Mouse (Mus musculus): ENCODE measurements around the gene Dusp22. TPM values are rescaled to one million over a fixed set of nuclear protein-coding genes. Genes with fewer than 3 reads are reported as not detected.

The Dusp22 gene
- total RNA-seq (2021), result 10 to 100 TPM; 34.9 to 37.6 TPM
- long read RNA-seq, experiment 1, transcript Dusp22-201 (8 exons, 1,161 nt), result minor isoform, 15 of 48 reads
- long read RNA-seq, experiment 1, transcript Dusp22-202 (7 exons, 3,015 nt), result major isoform, 25 of 48 reads
- long read RNA-seq, experiment 1, partial matches to known transcripts, result 6 of 48 reads
- long read RNA-seq, experiment 1, other reads (novel, unspliced or antisense), result 2 of 48 reads
- long read RNA-seq, experiment 2, transcript Dusp22-202 (7 exons, 3,015 nt), result major isoform, 22 of 47 reads
- long read RNA-seq, experiment 2, transcript Dusp22-201 (8 exons, 1,161 nt), result minor isoform, 12 of 47 reads
- long read RNA-seq, experiment 2, partial matches to known transcripts, result 6 of 47 reads
- long read RNA-seq, experiment 2, other reads (novel, unspliced or antisense), result 7 of 47 reads

DNA sequence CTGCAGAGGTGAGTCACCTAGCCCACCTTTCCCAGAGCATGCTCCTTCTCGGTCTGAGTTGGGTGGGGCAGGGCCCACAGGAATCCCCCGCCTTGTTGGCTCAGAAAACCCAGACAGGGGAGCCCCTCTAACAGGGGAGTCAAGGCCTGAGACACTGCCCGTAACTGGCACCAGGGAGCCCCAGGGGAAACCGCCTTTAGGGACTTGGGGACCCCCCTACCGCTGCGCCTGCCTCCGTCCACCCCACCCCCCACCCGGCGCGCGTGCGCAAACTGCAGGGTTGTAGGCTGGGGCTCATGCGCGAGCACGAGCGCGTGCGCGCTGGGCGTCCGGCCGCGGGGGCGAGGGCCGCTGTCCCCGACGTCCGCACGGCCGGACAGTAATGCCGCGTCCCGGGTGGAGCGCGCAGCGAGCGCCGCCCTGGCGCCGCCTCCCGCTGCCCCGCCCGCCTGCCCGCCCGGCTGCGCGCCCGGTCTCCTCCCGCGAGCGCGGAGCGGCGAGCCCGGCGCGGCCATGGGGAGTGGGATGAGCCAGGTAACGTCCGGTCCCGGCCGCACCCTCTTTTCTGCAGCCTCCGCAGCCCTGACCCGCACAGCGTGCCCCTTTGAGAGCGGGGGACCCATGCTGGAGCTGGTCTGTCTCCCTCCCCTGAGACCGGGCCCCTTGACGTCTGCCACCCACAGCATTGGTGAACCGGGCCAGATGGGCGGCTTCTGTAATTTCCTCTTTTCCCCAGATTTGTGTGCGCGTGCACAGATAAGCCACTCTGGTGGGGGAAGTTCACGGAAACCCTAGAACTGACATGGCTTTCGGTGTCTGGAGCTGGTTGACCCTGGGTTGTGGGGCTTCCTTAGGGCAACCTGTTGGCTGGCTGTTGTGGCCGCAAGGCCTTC lies at the start of gene Dusp22:
Dusp22 (plus strand) TSS at position 387 of the 893 bp plus-strand sequence.
- intact Hi-C loops (cut with DNase I; ENCODE audit: low total_unique reads), result no loop called here

DNA sequence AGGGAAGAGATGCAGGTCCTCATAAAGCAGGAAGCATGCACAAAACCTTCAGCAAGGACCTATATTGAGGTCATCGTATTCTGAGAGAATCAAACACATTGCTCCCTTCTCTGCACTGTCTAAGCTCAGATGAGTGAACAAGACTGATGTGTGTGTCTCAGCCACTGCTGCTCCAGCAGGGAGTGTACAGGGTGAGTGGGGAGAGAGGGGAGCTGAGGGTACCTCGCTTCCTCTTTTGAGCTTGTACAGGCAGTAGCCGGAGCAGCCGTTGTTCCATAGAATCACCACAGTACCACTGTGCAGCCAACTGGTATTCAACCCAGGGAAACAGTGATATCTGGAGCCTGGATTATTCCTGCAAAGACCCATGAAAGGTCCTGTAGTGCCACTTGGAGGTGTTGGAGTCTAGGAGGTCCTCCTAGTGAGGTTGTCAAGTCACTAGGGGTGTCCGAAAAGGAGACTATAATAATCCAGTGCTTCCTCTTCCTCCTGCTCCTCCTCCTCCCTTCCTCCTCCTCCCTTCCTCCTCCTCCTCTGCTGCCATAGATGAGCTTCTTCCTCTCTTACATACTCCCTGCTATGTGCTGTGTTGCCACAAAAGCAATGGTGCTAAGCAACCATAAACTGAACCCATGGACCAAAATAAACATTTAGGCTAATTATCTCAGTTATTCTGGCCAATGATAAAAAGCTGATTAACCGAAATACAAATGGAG lies 47.6 kb upstream of the Dusp22 start:
- no peak for DNase-seq
- intact Hi-C loops (cut with DNase I; ENCODE audit: low total_unique reads), result no loop called here

More for the DNA sequence above, at the start of gene Dusp22:
- DNase-seq, result peak; percentile 92

DNA sequence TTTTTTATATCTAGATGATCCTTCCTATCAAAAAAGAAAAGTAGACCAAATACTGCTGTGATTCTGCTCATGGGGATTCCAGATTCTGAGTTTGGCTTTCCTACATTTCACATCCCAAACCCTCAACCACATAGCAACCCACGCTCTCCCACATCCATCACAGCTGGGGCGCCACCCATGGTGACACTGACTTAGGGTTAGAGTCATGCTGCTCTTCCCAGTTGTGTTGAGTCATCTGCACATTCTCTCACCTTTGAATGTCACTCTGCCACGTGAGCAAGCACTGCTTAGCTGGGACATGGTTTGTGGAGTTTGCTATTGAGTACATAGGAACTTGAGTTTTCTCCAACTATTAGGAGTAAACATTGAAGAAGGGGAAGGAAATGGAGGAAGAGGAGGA lies 40.1 kb upstream of the Dusp22 start:
- intact Hi-C loops (cut with DNase I; ENCODE audit: low total_unique reads), result no loop called here
- DNase-seq, result no peak

DNA sequence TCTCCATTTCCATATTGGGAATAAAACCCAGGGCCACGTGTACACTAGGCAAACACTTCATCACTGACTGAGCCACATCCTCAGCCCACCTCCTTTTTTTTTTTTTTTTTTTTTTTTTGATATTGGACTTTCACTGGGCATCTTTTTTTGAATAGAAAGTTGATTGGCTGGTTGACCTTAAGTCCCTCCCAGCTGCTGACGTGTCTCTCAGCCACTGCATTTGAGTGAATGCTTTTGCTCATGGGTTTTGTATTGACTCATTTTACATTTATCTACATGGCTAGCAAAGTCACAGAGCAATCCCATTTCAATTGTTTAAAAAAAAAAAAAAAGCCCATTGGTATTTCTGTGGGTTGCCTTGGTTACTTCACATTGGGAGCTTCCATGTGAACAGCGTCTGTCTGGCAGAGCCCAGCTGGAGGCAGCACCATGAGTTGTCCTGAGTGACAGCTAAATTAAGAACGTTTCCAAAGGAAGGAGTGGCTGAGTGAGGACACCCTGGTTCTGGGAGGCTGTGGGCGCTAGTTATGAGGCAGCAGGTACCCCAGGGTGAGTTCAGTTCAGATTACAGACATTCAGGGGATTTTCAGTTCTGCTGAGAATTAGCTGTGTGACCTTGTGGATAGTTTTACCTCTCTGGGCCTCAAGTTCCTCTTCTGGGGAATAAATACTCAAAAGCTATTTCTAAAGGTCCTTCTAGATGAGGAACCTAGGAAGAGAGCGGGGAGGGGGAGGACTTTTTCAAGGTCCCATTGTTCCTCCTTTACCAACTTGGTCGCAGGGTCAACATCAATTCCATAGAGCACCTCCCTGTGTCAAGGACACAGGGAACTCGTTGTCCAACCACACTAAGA lies 31.4 kb upstream of the Dusp22 start:
- DNase-seq, result no peak
- intact Hi-C loops (cut with DNase I; ENCODE audit: low total_unique reads), result no loop called here

DNA sequence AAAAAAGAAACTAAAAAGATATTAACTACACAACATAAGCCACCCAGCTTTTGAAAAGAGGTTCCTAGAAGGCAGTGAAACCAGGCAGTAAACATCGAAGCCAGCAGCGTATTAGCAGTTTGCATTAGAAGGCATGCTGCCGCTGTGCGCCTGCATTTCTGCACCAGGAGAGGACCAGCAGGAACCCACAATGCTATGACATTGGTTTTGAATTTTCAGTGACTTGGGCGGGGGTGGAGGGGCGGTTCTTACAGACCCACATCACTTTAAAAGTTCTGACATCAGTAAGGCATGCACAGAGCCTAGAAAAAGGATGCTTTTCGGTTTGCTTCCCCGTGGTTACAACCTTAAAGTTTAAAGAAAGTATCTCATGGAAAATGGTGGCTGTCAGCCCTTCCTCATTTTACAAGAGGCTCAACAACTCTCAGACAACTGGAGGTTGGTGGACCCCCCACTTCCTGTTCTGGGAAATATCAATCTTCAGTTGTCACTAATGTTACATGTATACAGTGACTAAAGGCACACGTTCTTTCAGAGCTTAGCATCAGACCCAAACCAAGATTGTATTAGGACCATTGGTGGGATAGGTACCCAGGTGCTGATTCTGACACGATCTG lies 29.9 kb upstream of the Dusp22 start:
- DNase-seq, result no peak

DNA sequence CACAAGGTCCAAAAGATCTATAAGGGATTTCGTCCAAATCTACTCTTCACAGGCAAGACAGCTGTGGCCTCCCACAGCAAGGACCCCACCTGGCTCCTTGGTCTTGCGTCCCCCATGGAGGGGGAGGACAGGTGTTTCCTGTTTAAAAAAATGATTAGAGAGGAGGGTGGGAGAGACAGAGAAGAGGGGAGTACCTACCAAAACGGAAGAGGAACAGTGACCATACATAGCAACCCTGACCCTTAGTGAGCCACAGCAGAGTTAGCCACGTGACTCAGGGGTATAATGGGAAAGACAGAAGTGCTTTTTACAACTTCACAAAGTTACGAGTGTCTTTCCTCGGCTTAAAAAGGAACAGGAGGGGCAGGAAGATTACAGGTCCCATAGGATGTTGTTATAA lies 26.8 kb upstream of the Dusp22 start:
- DNase-seq, result no peak
- intact Hi-C loops (cut with DNase I; ENCODE audit: low total_unique reads), result no loop called here

More for the DNA sequence above, 29.9 kb upstream of the Dusp22 start:
- intact Hi-C loops (cut with DNase I; ENCODE audit: low total_unique reads), result no loop called here

DNA sequence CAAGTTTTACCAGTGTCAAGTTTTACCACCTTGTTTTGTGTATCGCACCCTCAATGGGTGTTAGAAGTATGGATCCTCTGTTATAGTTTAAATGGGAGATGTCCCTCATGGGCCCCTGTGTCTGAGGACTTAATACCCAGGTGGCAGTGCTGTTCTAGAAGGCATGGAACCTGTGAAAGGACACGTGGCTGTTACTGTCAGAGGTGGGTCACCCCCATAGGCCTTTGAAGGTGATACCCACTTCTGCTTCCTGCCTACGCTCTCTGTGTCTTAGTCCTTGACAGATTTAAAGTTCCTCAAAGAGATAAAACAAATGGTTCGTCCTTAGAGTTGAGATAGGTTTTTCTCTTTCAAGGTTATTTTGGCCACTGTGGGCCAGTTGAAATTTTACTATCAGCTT lies 23.3 kb upstream of the Dusp22 start:
- intact Hi-C loops (cut with DNase I; ENCODE audit: low total_unique reads), result no loop called here
- no peak for DNase-seq

DNA sequence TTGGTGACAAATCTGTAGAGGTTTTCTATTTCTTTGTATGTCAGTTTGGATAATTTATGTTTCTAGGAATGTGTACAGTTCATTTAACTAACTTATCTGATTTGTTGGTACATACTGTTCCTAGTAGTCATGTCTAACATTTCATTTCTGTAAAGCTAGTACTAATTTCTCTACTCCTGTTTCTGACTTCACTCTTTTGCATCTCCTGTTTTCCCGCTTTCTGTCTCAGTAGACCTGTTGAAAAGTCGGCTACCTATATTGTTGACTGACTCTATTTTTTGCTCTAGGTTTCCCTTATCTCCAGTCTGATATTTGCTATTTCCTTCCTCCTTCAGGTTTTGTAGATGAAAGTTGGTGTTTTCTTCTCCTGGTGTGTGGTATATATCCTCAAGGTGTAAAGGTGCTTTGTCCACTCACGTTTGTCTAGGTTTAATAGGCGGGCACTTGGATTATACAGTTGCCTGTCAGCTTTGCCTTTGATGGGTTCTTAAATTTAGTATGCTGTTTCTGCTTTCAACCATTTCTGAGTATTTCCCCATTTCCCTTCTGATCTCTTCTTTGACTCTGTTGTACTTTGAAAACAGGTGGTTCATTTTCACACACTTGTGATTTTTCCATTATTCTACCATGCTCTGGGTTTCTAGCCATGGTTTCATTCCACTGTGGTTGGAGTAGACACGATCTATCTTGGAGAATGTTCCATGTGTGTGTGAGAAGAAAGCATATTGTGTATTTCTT lies 21.3 kb upstream of the Dusp22 start:
- DNase-seq, result no peak
- intact Hi-C loops (cut with DNase I; ENCODE audit: low total_unique reads), result no loop called here

DNA sequence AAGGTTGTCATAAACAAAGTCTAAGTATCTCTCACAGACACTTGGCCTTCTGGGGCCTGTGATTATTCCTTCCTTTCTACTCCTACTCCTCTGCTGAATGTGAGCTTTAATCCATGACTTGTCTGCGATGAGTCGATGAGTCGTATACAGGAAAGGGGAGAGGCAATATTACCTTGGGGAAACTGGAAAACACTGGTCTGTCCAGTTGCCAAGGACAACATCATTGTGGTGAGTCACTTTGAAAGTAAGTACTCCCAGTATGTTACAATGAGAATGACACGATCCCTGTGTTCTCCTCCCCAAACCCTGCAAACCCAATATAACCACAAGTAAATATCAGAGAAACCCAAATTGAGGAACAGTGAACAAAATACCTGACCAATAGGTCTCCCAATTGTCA lies 17.7 kb upstream of the Dusp22 start:
- DNase-seq, result no peak

DNA sequence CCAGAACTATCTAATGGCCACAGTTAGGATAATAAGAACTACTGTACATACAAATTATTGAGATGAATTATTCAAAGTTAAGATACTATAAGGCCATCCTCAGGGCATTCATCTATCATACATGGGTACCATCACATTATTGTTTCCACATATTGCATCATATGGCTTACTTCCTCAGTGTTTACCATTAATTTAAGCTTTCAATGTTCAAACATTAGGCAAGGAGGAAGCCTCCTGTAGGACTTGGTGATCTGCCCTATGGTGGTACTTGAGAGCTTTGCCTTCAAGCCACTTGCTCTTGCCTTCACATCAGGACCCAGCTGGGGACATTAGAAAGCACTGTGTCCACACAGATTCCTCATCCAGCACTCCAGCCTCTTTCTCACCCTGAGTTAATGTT lies 11.3 kb upstream of the Dusp22 start:
- intact Hi-C loops (cut with DNase I; ENCODE audit: low total_unique reads), result no loop called here
- no peak for DNase-seq

More for the DNA sequence above, 17.7 kb upstream of the Dusp22 start:
- intact Hi-C loops (cut with DNase I; ENCODE audit: low total_unique reads), result no loop called here

DNA sequence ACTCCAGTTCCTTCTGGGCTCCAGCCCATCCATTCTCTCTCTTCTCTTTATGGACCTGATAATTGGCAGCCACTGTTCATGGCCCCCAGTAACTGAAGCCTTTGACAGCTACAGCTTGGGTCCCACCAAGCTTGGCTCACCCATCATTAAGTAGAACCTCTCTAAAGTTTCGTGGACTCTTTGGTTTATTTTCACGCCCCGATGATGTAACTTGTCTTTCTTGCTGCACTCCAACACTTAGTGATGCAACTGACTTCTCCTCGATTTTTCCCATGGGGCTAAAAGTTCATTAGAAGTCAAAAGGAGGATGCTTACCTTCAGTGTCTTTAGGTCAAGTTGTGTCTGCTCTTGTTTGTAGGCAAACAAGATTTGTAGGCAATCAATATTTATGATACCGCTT lies 10.6 kb upstream of the Dusp22 start:
- intact Hi-C loops (cut with DNase I; ENCODE audit: low total_unique reads), result no loop called here
- no peak for DNase-seq

DNA sequence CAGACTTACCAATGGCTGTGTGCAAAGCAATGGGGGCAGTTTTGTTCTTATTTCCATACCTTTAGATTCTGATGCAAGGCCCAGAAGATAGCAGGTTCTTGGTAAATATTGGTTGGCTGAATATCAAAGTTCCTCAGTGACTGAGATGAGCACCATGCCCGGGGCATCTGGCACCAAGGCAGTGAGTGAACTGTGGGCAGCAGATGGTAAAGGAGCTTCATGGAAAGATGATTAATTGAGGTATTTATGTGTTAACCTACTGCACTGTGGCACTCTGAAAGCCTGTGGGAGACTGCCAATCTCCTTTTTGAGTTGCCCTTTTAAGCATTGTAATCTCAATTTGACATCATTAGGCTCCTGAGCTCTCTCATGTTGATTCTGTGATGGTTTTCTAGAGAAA lies 9.1 kb upstream of the Dusp22 start:
- intact Hi-C loops (cut with DNase I; ENCODE audit: low total_unique reads), result no loop called here
- no peak for DNase-seq

DNA sequence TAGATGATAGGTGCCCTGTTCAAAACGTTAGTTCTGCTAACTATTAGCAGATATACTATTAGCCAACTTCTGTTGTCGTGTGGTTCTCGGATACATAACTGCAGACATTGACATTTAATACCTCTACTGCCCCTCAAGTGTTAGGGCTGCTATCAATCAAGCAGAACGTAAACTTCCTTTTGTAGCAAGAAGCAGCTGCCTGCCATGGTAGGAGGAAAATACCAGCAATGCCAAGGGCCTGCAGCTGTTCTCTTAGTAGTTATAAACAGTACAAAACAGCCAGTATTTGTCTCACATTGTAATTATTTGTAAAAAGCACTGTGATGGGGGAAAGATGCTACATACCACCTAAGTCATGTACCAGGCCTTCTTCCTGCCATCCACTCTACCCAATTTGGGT lies 6.7 kb upstream of the Dusp22 start:
- DNase-seq, result no peak
- intact Hi-C loops (cut with DNase I; ENCODE audit: low total_unique reads), result no loop called here

DNA sequence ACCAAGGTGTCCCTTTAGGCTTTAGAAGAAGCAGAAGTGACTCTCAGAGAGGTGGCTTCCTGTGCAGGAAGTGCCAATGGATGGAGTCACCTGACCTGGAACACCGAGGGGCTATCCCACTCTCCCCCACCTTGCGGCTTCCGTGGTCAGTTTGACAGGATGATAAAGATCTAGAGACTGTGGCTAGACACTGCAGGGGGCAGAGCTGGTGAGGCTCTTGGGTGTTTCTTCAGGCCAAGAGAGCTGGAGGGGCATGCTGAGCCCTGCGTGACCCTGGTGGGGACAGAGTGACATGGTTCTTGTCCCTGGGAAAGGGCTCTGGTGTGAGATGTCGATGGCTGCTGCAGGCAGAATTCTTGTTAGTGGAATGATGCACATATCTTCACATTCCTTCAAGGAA lies 5.3 kb upstream of the Dusp22 start:
- no peak for DNase-seq
- intact Hi-C loops (cut with DNase I; ENCODE audit: low total_unique reads), result no loop called here

DNA sequence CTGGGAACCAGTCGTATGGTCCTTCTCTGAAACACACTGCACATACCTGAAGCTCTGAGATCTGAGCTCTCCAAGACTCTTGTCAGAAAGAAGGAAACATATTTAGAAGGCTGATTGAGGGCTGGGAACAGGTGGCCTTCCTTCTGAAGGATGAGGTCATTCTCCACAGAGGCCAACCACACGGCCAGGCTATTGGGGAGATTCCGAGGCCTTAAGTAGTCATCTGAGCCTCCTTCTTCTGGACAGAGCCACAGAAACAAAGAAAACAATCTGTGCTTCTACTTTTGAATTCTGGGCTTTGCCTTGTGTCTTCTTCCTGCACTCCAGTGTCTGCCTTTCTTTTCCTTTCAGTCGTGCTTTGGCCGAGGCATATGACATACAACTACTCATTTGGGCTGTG lies 2.9 kb upstream of the Dusp22 start:
- intact Hi-C loops (cut with DNase I; ENCODE audit: low total_unique reads), result no loop called here
- no peak for DNase-seq

DNA sequence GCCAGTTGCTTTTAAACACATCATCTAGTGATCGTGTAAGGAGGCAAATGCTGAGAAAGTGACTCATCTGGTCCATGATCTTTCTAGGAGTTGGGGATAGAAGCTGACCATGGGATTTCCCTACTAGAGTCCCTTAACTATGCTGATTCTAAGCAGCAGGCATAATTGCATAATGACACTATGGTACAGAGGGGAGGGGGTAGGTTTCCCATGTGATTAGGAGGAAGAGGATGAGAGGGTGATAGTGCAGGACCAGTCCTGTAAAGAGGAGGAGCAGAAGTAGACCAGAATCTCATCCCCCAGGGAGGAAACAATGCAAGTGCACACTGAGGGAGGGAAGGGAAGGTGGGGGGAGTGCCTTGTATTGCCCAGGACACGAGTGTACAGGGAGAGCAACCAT lies 2.0 kb upstream of the Dusp22 start:
- intact Hi-C loops (cut with DNase I; ENCODE audit: low total_unique reads), result no loop called here
- no peak for DNase-seq

DNA sequence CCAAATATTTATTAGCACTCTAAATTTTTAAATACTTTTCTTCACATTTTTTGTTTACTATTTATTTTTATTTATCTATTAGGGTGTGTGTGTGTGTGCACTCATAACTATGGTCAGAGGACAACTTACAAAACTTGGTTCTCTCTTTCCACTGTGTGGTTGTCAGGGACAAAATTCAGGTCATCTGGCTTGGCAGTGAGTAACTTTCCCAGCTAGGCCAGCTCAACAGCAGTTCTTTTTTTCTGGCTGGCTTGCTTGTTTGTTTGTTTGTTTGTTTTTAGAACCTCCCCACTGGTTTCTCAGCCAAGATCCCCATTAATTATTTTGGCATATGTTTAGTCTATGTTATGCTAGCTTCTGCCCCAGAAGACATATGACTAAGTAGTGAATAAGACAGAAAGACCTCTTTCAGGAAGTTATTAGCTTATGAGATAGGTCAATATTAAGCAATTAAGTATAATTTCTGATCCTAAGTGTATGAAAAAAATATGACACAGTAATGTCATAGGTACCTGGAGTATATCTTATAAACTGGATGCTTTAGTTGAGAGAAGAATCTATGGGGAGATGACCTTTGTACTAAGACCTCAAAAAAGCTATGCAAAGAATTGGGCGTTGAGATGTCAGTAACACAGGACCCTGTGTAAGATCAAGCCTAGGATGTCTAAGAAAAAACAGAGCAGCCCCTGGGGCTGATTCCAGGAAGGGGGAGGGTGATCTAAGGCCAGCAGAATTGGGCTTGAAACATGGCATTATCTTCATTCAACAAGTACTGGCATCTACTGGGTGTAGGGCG lies 1.4 kb upstream of the Dusp22 start:
- DNase-seq, result no peak
- intact Hi-C loops (cut with DNase I; ENCODE audit: low total_unique reads), result no loop called here

Measured in gastrocnemius, postnatal 14 days (tissue).